Mouse (Mus musculus) testis, adult 2 months (tissue): ENCODE measurements around the gene Cep19.

Experiments
- CTCF ChIP-seq: fragments of 200-500 bp; IDR thresholded peaks from 2 replicates; pipeline ENCODE4 v1.5.1; 2012; ENCODE audit warnings: low read depth, mild to moderate bottlenecking, inconsistent platforms, low read length, moderate library complexity; ENCODE audit not compliant: control insufficient read depth, insufficient read depth, insufficient replicate concordance
- POLR2A ChIP-seq: fragments of 200-500 bp; IDR thresholded peaks from 2 replicates; pipeline ENCODE4 v1.6.1; 2012; ENCODE audit warnings: low read depth, mild to moderate bottlenecking, inconsistent platforms, low read length, moderate library complexity; ENCODE audit not compliant: control insufficient read depth

- TF ChIP-seq CTCF: no peak
- TF ChIP-seq POLR2A: no peak
Observed at GRCm38 (mm10) chr16:32130190-32130826, 30.7 kb downstream of the Cep19 start.
